Mouse (Mus musculus): ENCODE results near the gene Ensa.

- TF ChIP-seq GATA1 (IDR thresholded peaks at IDR 0.05; ENCODE audit: low read length) = no peak
- TF ChIP-seq TAL1 (IDR thresholded peaks at IDR 0.05; ENCODE audit: low read length) = no peak
Observed at GRCm38 (mm10) chr3:95664940-95665352, 40.2 kb downstream of the Ensa start.

Data from erythroblast, embryonic 14.5 days (primary cell).